Mouse (Mus musculus): ENCODE data around the gene Sh3d19.
A peak's percentile ranks its signal among the peaks of the same experiment; 100 is the strongest.

The Sh3d19 gene

GRCm38 (mm10) chr3:85970742-85971598, at the start of gene Sh3d19:
TSS of gene Sh3d19 (plus strand) at chr3:85971109.
- DNase-seq (ENCODE audit: low read depth, low spot score), result peak; percentile 42

GRCm38 (mm10) chr3:85922331-85922730, 48.6 kb upstream of the Sh3d19 start:
- no peak for DNase-seq (ENCODE audit: low read depth, low spot score)

GRCm38 (mm10) chr3:85923343-85923742, 47.6 kb upstream of the Sh3d19 start:
- no peak for DNase-seq (ENCODE audit: low read depth, low spot score)

- DNase-seq (ENCODE audit: low read depth, low spot score), result peak; percentile 39
Observed at GRCm38 (mm10) chr3:85923954-85924945, 46.7 kb upstream of the Sh3d19 start.

- no peak for DNase-seq (ENCODE audit: low read depth, low spot score)
Observed at GRCm38 (mm10) chr3:85927296-85927695, 43.6 kb upstream of the Sh3d19 start.

GRCm38 (mm10) chr3:85928140-85928611, 42.7 kb upstream of the Sh3d19 start:
- DNase-seq (ENCODE audit: low read depth, low spot score), result no peak

GRCm38 (mm10) chr3:85929711-85930110, 41.2 kb upstream of the Sh3d19 start:
- no peak for DNase-seq (ENCODE audit: low read depth, low spot score)

- DNase-seq (ENCODE audit: low read depth, low spot score), result no peak
Observed at GRCm38 (mm10) chr3:85930671-85931255, 40.1 kb upstream of the Sh3d19 start.

- DNase-seq (ENCODE audit: low read depth, low spot score), result no peak
Observed at GRCm38 (mm10) chr3:85931859-85932258, 39.0 kb upstream of the Sh3d19 start.

- no peak for DNase-seq (ENCODE audit: low read depth, low spot score)
Observed at GRCm38 (mm10) chr3:85933586-85933985, 37.3 kb upstream of the Sh3d19 start.

GRCm38 (mm10) chr3:85950914-85951313, 20.0 kb upstream of the Sh3d19 start:
- DNase-seq (ENCODE audit: low read depth, low spot score), result no peak

- DNase-seq (ENCODE audit: low read depth, low spot score), result no peak
Observed at GRCm38 (mm10) chr3:85952696-85953283, 18.1 kb upstream of the Sh3d19 start.

GRCm38 (mm10) chr3:85955269-85955668, 15.6 kb upstream of the Sh3d19 start:
- DNase-seq (ENCODE audit: low read depth, low spot score), result no peak

- no peak for DNase-seq (ENCODE audit: low read depth, low spot score)
Observed at GRCm38 (mm10) chr3:85955704-85956103, 15.2 kb upstream of the Sh3d19 start.

- no peak for DNase-seq (ENCODE audit: low read depth, low spot score)
Observed at GRCm38 (mm10) chr3:85959669-85960068, 11.2 kb upstream of the Sh3d19 start.

- no peak for DNase-seq (ENCODE audit: low read depth, low spot score)
Observed at GRCm38 (mm10) chr3:85961134-85961533, 9.8 kb upstream of the Sh3d19 start.

GRCm38 (mm10) chr3:85965479-85965878, 5.4 kb upstream of the Sh3d19 start:
- no peak for DNase-seq (ENCODE audit: low read depth, low spot score)

- DNase-seq (ENCODE audit: low read depth, low spot score), result no peak
Observed at GRCm38 (mm10) chr3:85969040-85969439, 1.9 kb upstream of the Sh3d19 start.

GRCm38 (mm10) chr3:85971599-85971975, 678 bp downstream of the Sh3d19 start:
- DNase-seq (ENCODE audit: low read depth, low spot score), result no peak

GRCm38 (mm10) chr3:85973376-85974140, 2.6 kb downstream of the Sh3d19 start:
- no peak for DNase-seq (ENCODE audit: low read depth, low spot score)

- no peak for DNase-seq (ENCODE audit: low read depth, low spot score)
Observed at GRCm38 (mm10) chr3:85974451-85974850, 3.5 kb downstream of the Sh3d19 start.
